Mouse (Mus musculus) G1E (cell line): ENCODE data around the gene Dnm2.

Experiments used
- CTCF ChIP-seq: IDR thresholded peaks from 2 replicates; pipeline ENCODE4 v1.5.1; 2012; ENCODE audit warnings: low read depth, low read length, inconsistent platforms, mixed read lengths
- TAL1 ChIP-seq: conservative IDR thresholded peaks from 2 replicates; pipeline ENCODE4 v1.6.1; 2012; ENCODE audit warnings: low read depth, low read length, inconsistent platforms, mixed read lengths

DNA sequence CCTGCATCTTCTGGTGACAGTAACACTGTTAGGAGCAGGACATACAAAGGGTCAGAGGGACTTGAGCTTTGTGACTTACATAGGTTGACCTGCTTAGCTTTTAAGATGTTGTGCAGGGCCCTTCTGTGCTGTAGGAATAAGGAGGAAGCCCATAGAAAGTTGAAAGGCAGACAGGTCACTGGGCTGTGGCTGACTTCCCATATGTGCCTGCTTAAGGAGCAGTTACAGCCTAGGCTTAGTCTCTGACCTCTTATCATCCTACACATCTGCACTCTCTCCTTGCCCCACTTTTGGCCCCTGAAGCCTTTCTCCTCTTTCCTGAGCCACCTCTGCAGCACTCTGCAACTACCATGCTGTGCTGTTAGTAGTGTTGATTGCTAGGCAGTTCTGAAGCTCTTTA lies 40.7 kb upstream of the Dnm2 start:
- no peak for TF ChIP-seq TAL1
- no peak for TF ChIP-seq CTCF
